Mouse (Mus musculus): ENCODE data around the gene Gm10447. TPM values are rescaled to one million over a fixed set of nuclear protein-coding genes. Genes with fewer than 3 reads are reported as not detected.

Gm10447 gene
- polyA plus RNA-seq, 1 experiment from 2014 or later, result 0.13 TPM

DNA sequence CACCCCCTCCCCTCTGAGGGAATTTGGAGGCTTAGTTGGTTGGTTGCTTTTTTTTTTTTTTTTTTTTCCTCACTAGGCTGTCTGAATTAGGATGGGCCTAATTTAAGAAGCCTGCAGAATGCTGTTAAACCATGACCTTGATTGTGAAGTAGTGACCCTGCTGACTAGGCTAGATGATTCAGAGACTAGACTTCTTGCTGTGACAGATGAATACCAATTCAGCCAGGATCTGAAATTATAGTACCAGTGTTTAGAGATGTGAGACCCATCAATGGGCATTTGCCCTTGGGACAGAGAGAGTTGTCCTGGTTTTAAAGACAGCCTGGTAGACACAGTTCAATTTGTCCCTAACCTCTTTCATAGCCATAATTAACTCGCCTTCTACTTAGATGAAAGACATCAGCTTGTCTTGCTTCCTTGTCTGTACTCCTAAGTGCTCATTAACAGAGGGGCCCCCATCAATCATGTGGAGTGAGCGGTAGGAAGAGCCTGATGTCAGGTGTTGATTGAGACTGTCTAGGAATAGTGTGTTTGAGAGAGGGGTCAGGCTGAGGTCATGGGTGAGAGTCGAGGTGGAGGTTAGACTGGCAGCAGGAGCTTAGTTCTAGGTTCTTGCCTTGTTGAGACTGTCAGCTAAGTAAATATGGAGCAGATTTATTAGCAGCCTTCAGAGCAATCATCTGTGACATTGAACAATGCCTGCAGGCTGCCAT is 36.5 kb upstream of the Gm10447 start:
- Histone ChIP-seq H3K4me1 (ENCODE audit: control insufficient read depth, insufficient read depth, low read length) (no peaks in the 10 kb centered on the region), H3K4me2 (replicated peaks; ENCODE audit: low read depth, low read length) (no peak overlapping the region), H3K9me3 (ENCODE audit: control insufficient read depth, low read depth, low read length) (no peaks in the 10 kb centered on the region), H3K4me3 (ENCODE audit: low read depth, low read length) (no peak overlapping the region), H3K27ac (ENCODE audit: low read length) (no peak overlapping the region), H3K27me3 (ENCODE audit: control insufficient read depth, insufficient read depth, low read length) (no peaks in the 10 kb centered on the region), H3K36me3 (ENCODE audit: control insufficient read depth, insufficient read depth, low read length) (no peaks in the 10 kb centered on the region), H3K9ac (replicated peaks; ENCODE audit: low read depth, low read length) (no peak overlapping the region)
- WGBS, result 21% methylated on average over 3 of the region's 3 CpGs
- no peak for ATAC-seq (ENCODE audit: insufficient number of reproducible peaks, insufficient read depth, low FRiP score, low read depth)

GRCm38 (mm10) chr11:53491954-53492401 is 35.1 kb upstream of the Gm10447 start:
- Histone ChIP-seq H3K36me3 (ENCODE audit: control insufficient read depth, insufficient read depth, low read length) (no peaks in the 10 kb centered on the region), H3K4me3 (ENCODE audit: low read depth, low read length) (no peak overlapping the region), H3K27me3 (ENCODE audit: control insufficient read depth, insufficient read depth, low read length) (no peaks in the 10 kb centered on the region), H3K9me3 (ENCODE audit: control insufficient read depth, low read depth, low read length) (no peaks in the 10 kb centered on the region), H3K4me1 (ENCODE audit: control insufficient read depth, insufficient read depth, low read length) (0 out of 2 replicates have a peak, but pooled peaks cover 2% of the 10 kb centered on the region), H3K9ac (replicated peaks; ENCODE audit: low read depth, low read length) (no peak overlapping the region), H3K4me2 (replicated peaks; ENCODE audit: low read depth, low read length) (no peak overlapping the region), H3K27ac (ENCODE audit: low read length) (no peak overlapping the region)
- 43% methylated on average over 8 of the region's 8 CpGs for WGBS
- ATAC-seq (ENCODE audit: insufficient number of reproducible peaks, insufficient read depth, low FRiP score, low read depth), result 0 out of 2 replicates have a peak, but pooled peaks have one; percentile 23

GRCm38 (mm10) chr11:53489421-53489820 is 32.5 kb upstream of the Gm10447 start:
- Histone ChIP-seq H3K4me1 (ENCODE audit: control insufficient read depth, insufficient read depth, low read length) (0 out of 2 replicates have a peak, but pooled peaks cover 4% of the 10 kb centered on the region), H3K4me3 (ENCODE audit: low read depth, low read length) (no peak overlapping the region), H3K9ac (replicated peaks; ENCODE audit: low read depth, low read length) (no peak overlapping the region), H3K9me3 (ENCODE audit: control insufficient read depth, low read depth, low read length) (no peaks in the 10 kb centered on the region), H3K27me3 (ENCODE audit: control insufficient read depth, insufficient read depth, low read length) (no peaks in the 10 kb centered on the region), H3K4me2 (replicated peaks; ENCODE audit: low read depth, low read length) (no peak overlapping the region), H3K36me3 (ENCODE audit: control insufficient read depth, insufficient read depth, low read length) (no peaks in the 10 kb centered on the region), H3K27ac (ENCODE audit: low read length) (no peak overlapping the region)
- no peak for ATAC-seq (ENCODE audit: insufficient number of reproducible peaks, insufficient read depth, low FRiP score, low read depth)
- WGBS, result 70% methylated on average over 9 of the region's 9 CpGs

DNA sequence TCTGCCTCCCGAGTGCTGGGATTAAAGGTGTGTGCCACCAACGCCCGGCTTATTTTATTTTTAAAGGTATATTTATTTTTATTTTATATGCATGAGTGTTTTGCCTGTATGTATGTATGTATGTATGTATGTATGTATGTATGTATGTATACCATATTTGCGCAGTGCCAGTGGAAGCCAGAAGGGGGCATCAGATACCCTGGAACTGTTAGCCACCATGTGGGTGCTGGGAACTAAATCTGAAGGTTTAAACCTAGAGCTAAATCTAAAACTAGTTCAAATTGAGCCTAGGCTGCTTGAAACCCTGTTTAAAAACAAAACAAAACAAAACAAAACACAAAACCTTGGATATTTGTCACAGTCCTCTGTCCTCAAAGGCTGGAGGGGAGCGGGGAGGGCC is 32.1 kb upstream of the Gm10447 start:
- Histone ChIP-seq H3K4me3 (ENCODE audit: low read depth, low read length) (no peak overlapping the region), H3K4me1 (ENCODE audit: control insufficient read depth, insufficient read depth, low read length) (0 out of 2 replicates have a peak, but pooled peaks cover 4% of the 10 kb centered on the region)
- 96% methylated on average over 5 of the region's 5 CpGs for WGBS

GRCm38 (mm10) chr11:53486822-53487594 is 30.1 kb upstream of the Gm10447 start:
- no peak overlapping the region for H3K9ac ChIP-seq (replicated peaks; ENCODE audit: low read depth, low read length)
- no peak overlapping the region for H3K27ac ChIP-seq (ENCODE audit: low read length)
- H3K9me3 ChIP-seq (ENCODE audit: control insufficient read depth, low read depth, low read length), result no peaks in the 10 kb centered on the region
- no peaks in the 10 kb centered on the region for H3K36me3 ChIP-seq (ENCODE audit: control insufficient read depth, insufficient read depth, low read length)
- ATAC-seq (ENCODE audit: insufficient number of reproducible peaks, insufficient read depth, low FRiP score, low read depth), result peak; percentile 46
- peak overlapping the region; percentile 6; the same call in 1 of the 2 replicates for H3K4me3 ChIP-seq (ENCODE audit: low read depth, low read length)
- peak overlapping the region; percentile 29 for H3K4me2 ChIP-seq (replicated peaks; ENCODE audit: low read depth, low read length)
- H3K27me3 ChIP-seq (ENCODE audit: control insufficient read depth, insufficient read depth, low read length), result no peaks in the 10 kb centered on the region
- 7% methylated on average over 27 of the region's 27 CpGs for WGBS
- H3K4me1 ChIP-seq (ENCODE audit: control insufficient read depth, insufficient read depth, low read length), result 0 out of 2 replicates have a peak, but pooled peaks cover 4% of the 10 kb centered on the region

More for the DNA sequence above, 32.1 kb upstream of the Gm10447 start:
- Histone ChIP-seq H3K27me3 (ENCODE audit: control insufficient read depth, insufficient read depth, low read length) (no peaks in the 10 kb centered on the region), H3K27ac (ENCODE audit: low read length) (no peak overlapping the region), H3K9me3 (ENCODE audit: control insufficient read depth, low read depth, low read length) (no peaks in the 10 kb centered on the region), H3K36me3 (ENCODE audit: control insufficient read depth, insufficient read depth, low read length) (no peaks in the 10 kb centered on the region), H3K9ac (replicated peaks; ENCODE audit: low read depth, low read length) (no peak overlapping the region), H3K4me2 (replicated peaks; ENCODE audit: low read depth, low read length) (no peak overlapping the region)
- no peak for ATAC-seq (ENCODE audit: insufficient number of reproducible peaks, insufficient read depth, low FRiP score, low read depth)

DNA sequence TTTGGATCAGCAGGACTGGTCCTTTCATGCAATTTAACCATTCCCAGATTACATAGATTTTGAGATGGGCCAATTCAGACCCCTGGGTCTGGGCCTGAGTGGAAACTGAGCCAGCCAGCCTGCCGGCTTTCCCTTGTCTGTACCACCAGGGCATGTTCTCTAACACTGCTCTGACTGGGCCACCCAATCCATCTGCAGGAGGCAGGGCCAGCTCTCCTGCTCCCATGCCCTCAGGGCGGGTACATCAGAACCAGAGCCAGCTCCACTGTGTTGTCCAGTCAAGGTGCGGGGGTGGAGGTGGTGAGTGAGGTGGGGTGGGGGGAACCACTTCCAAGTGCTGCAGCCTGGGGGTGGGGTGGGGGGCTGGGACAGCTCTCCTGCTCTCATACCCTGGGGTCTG is 29.4 kb upstream of the Gm10447 start:
- Histone ChIP-seq H3K27ac (ENCODE audit: low read length) (no peak overlapping the region), H3K9me3 (ENCODE audit: control insufficient read depth, low read depth, low read length) (no peaks in the 10 kb centered on the region), H3K4me1 (ENCODE audit: control insufficient read depth, insufficient read depth, low read length) (0 out of 2 replicates have a peak, but pooled peaks cover 4% of the 10 kb centered on the region), H3K4me3 (ENCODE audit: low read depth, low read length) (no peak overlapping the region), H3K4me2 (replicated peaks; ENCODE audit: low read depth, low read length) (no peak overlapping the region), H3K27me3 (ENCODE audit: control insufficient read depth, insufficient read depth, low read length) (0 out of 2 replicates have a peak, but pooled peaks cover 5% of the 10 kb centered on the region), H3K9ac (replicated peaks; ENCODE audit: low read depth, low read length) (no peak overlapping the region), H3K36me3 (ENCODE audit: control insufficient read depth, insufficient read depth, low read length) (no peaks in the 10 kb centered on the region)
- no peak for ATAC-seq (ENCODE audit: insufficient number of reproducible peaks, insufficient read depth, low FRiP score, low read depth)
- WGBS, result 72% methylated on average over 3 of the region's 3 CpGs

GRCm38 (mm10) chr11:53485719-53486118 is 28.8 kb upstream of the Gm10447 start:
- WGBS, result 43% methylated on average over 3 of the region's 3 CpGs
- H3K27ac ChIP-seq (ENCODE audit: low read length), result no peak overlapping the region

GRCm38 (mm10) chr11:53483159-53483891 is 26.4 kb upstream of the Gm10447 start:
- Histone ChIP-seq H3K9me3 (ENCODE audit: control insufficient read depth, low read depth, low read length) (0 out of 2 replicates have a peak, but pooled peaks cover 3% of the 10 kb centered on the region), H3K4me1 (ENCODE audit: control insufficient read depth, insufficient read depth, low read length) (0 out of 2 replicates have a peak, but pooled peaks cover 11% of the 10 kb centered on the region), H3K27ac (ENCODE audit: low read length) (no peak overlapping the region), H3K4me2 (replicated peaks; ENCODE audit: low read depth, low read length) (no peak overlapping the region), H3K27me3 (ENCODE audit: control insufficient read depth, insufficient read depth, low read length) (peaks cover 28% of the 10 kb centered on the region), H3K4me3 (ENCODE audit: low read depth, low read length) (no peak overlapping the region), H3K36me3 (ENCODE audit: control insufficient read depth, insufficient read depth, low read length) (no peaks in the 10 kb centered on the region), H3K9ac (replicated peaks; ENCODE audit: low read depth, low read length) (no peak overlapping the region)
- WGBS, result 61% methylated on average over 9 of the region's 9 CpGs
- ATAC-seq (ENCODE audit: insufficient number of reproducible peaks, insufficient read depth, low FRiP score, low read depth), result peak; percentile 51; the same call in 1 of the 2 replicates

More at GRCm38 (mm10) chr11:53485719-53486118, 28.8 kb upstream of the Gm10447 start:
- Histone ChIP-seq H3K27me3 (ENCODE audit: control insufficient read depth, insufficient read depth, low read length) (peaks cover 9% of the 10 kb centered on the region; the same call in 1 of the 2 replicates), H3K4me1 (ENCODE audit: control insufficient read depth, insufficient read depth, low read length) (0 out of 2 replicates have a peak, but pooled peaks cover 4% of the 10 kb centered on the region), H3K9ac (replicated peaks; ENCODE audit: low read depth, low read length) (no peak overlapping the region), H3K4me2 (replicated peaks; ENCODE audit: low read depth, low read length) (no peak overlapping the region), H3K4me3 (ENCODE audit: low read depth, low read length) (no peak overlapping the region), H3K9me3 (ENCODE audit: control insufficient read depth, low read depth, low read length) (no peaks in the 10 kb centered on the region), H3K36me3 (ENCODE audit: control insufficient read depth, insufficient read depth, low read length) (no peaks in the 10 kb centered on the region)
- ATAC-seq (ENCODE audit: insufficient number of reproducible peaks, insufficient read depth, low FRiP score, low read depth), result no peak

Data from stomach, embryonic 14.5 days (tissue).